ENCODE assay signal across 13 mouse cellular contexts in the genomic region with DNA sequence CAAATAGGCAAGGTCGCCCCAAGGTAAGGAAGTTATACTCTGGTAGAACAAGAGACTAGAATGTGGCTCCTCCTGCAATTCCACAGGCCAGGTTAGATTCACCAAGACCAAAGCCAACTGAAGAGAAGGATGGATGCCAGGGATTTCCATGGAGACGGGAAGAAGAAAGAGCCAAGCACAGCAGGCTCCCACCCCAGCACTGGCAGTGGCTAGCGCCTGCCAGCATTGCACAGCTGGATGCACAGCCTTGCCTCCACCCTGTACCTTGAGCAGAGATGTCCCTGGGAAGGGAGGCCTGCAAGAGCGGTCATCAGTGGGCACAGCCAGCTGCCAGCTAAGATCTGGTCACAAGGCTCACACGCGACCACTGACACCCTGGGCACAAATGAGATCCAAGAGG.
"Had no signal": no experiment of that assay in that cellular context is flagged by ENCODE, and none has a peak within 500 bp of the region (broad histone marks: within the 10 kb centered on the region; RNA-seq: fewer than 3 reads in every experiment).

No protein-coding gene starts in this region.

- DNase-seq: kidney, postnatal 14 days; layer of hippocampus, adult 9-11 months; layer of hippocampus, postnatal 36 days; lung, adult 18-20 months; midbrain, embryonic 14.5 days; right cerebral cortex, adult 18-20 months; right cerebral cortex, postnatal 25 days; thymus, postnatal 36 days had no signal

- H3K27ac ChIP-seq: limb, embryonic 13.5 days; liver, embryonic 14.5 days; midbrain, embryonic 10.5 days; neural tube, embryonic 15.5 days had no signal

- H3K4me3 ChIP-seq: limb, embryonic 13.5 days; midbrain, embryonic 10.5 days; myocyte; neural tube, embryonic 15.5 days had no signal

- H3K27me3 ChIP-seq: limb, embryonic 13.5 days; neural tube, embryonic 15.5 days had no signal
